Mouse (Mus musculus) limb, embryonic 14.5 days (tissue): ENCODE results near the gene Evc. TPM values are rescaled to one million over a fixed set of nuclear protein-coding genes. Genes with fewer than 3 reads are reported as not detected.

Experiments used
- ATAC-seq: fragments of 200-750 bp; cut with Nextera tagmentation; 2 replicates; pipeline ENCODE4 v1.8.0; 2017; ENCODE audit warnings: low read depth, moderate number of reproducible peaks, moderate TSS enrichment; ENCODE audit not compliant: low FRiP score
- DNase-seq: peaks from one replicate; pipeline ENCODE4 v3.0.0-alpha.2; 2015; ENCODE audit warnings: low spot score
- H3K27ac ChIP-seq: fragments of 300-500 bp; sonication (generic); replicated peaks from 2 replicates; pipeline ENCODE4 v1.5.1; 2014; ENCODE audit warnings: low read depth, mild to moderate bottlenecking, low read length, moderate library complexity, mixed read lengths
- H3K27me3 ChIP-seq: fragments of 300-500 bp; sonication (generic); 2 replicates; pipeline ENCODE4 v1.6.1; 2014; ENCODE audit warnings: low read length, mixed read lengths; ENCODE audit not compliant: control insufficient read depth, insufficient read depth
- H3K36me3 ChIP-seq: fragments of 300-500 bp; sonication (generic); 2 replicates; pipeline ENCODE4 v1.6.1; 2014; ENCODE audit warnings: mild to moderate bottlenecking, low read length, moderate library complexity, mixed read lengths; ENCODE audit not compliant: control insufficient read depth, insufficient read depth
- H3K4me1 ChIP-seq: fragments of 300-500 bp; sonication (generic); 2 replicates; pipeline ENCODE4 v1.6.1; 2014; ENCODE audit warnings: antibody characterized with exemption, low read length, mixed read lengths; ENCODE audit not compliant: control insufficient read depth, insufficient read depth
- H3K4me2 ChIP-seq: fragments of 300-500 bp; sonication (generic); replicated peaks from 2 replicates; pipeline ENCODE4 v1.6.1; 2014; ENCODE audit warnings: low read depth, mild to moderate bottlenecking, low read length, moderate library complexity; ENCODE audit not compliant: severe bottlenecking
- H3K4me3 ChIP-seq: fragments of 300-500 bp; sonication (generic); replicated peaks from 2 replicates; pipeline ENCODE4 v1.5.1; 2014; ENCODE audit warnings: low read length
- H3K9ac ChIP-seq: fragments of 300-500 bp; sonication (generic); 2 replicates; pipeline ENCODE4 v1.6.1; 2014; ENCODE audit warnings: mild to moderate bottlenecking, low read depth, low read length, moderate library complexity; ENCODE audit not compliant: severe bottlenecking
- H3K9me3 ChIP-seq: fragments of 300-500 bp; sonication (generic); 2 replicates; pipeline ENCODE4 v1.6.1; 2016; ENCODE audit warnings: low read length; ENCODE audit not compliant: control insufficient read depth
- POLR2A ChIP-seq: fragments of 200-500 bp; IDR thresholded peaks from 2 replicates; pipeline ENCODE4 v1.8.0; 2012; ENCODE audit warnings: inconsistent platforms, mild to moderate bottlenecking, moderate library complexity, borderline replicate concordance; ENCODE audit not compliant: insufficient read depth, insufficient read length; ENCODE audit errors: extremely low read depth
- WGBS: fragments of 180-500 bp; shearing (Covaris S2); extraction: QIAGEN DNeasy Blood & Tissue Kit; methylation state at CpG from one replicate; pipeline ENCODE4 v1.1.7; 2014; 5-methylcytosine and 5-hydroxymethylcytosine counted together
- polyA plus RNA-seq, 2 experiments: library from polyadenylated mRNA; depleted of rRNA in 1 of 2; stranded (reverse) in 1 of 2; unstranded in 1 of 2; fragments of >200 nt; fragmentation: Nextera tagmentation in 1 of 2; extraction: Ambion mirVana in 1 of 2; gene quantifications; 2 replicates each; pipeline versions ENCODE4 v1.2.1 to v1.2.3; 2012 to 2014

Gene Evc
- polyA plus RNA-seq, 2 experiments, result 23.5 to 69.9 TPM

GRCm38 (mm10) chr5:37330449-37331132, 6.1 kb downstream of the Evc start:
- peaks cover 59% of the 10 kb centered on the region for H3K36me3 ChIP-seq

DNA sequence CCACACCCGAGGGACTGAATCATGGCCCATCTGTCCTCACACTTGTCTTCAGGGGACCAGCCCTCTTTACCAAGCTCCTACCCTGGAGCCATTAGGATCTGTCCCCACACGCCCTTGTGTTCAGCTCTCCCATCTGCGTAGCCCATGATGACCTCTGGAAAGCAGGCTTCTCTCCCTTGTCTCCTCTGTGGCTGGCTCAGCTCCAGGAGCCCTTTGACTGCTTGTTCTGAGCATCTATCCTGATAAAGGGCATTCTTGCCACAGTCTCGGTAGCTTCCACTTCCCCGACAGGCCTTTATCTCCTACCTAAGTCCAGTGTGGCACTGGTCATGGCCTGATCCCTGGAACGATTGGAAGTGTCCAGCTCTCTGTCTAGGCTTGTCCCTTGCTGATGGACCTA, 10.0 kb downstream of the Evc start:
- Histone ChIP-seq H3K27me3 (no peaks in the 10 kb centered on the region), H3K4me2 (no peak overlapping the region), H3K9ac (no peak overlapping the region), H3K4me1 (no peaks in the 10 kb centered on the region), H3K9me3 (no peaks in the 10 kb centered on the region), H3K27ac (no peak overlapping the region), H3K4me3 (no peak overlapping the region), H3K36me3 (peaks cover 80% of the 10 kb centered on the region)
- ATAC-seq (no peak), DNase-seq (no peak)
- WGBS, result 87% methylated on average over 6 of the region's 6 CpGs
- TF ChIP-seq POLR2A, result no peak

More at GRCm38 (mm10) chr5:37330449-37331132, 6.1 kb downstream of the Evc start:
- Histone ChIP-seq H3K4me2 (no peak overlapping the region), H3K9me3 (no peaks in the 10 kb centered on the region), H3K4me3 (no peak overlapping the region), H3K27me3 (no peaks in the 10 kb centered on the region), H3K27ac (no peak overlapping the region), H3K4me1 (peaks cover 7% of the 10 kb centered on the region; the same call in 1 of the 2 replicates), H3K9ac (no peak overlapping the region)
- DNase-seq (no peak), ATAC-seq (no peak)
- TF ChIP-seq POLR2A, result no peak
- 85% methylated on average over 8 of the region's 8 CpGs for WGBS

DNA sequence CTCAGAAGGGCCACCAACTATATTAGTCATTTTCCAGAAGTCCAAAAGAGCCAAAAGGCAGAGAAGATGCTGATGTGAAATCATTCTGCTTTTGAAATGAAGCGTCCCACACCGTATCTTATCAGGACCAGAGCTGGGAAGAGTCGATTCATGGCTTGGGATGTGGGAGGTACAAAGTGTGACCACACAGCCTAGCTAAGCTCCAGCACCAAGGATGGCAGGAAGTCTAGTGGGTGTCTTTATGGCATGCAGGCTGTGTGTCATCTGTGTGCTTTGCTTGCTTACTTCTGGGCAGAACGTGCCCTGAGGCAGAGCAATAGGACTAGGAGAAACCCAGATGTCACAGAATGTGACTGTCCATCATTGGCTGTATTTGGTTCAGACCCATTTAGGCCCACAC, 15.9 kb downstream of the Evc start:
- WGBS, result 93% methylated on average over 4 of the region's 4 CpGs
- no peak for DNase-seq
- H3K36me3 ChIP-seq, result peaks cover 97% of the 10 kb centered on the region

DNA sequence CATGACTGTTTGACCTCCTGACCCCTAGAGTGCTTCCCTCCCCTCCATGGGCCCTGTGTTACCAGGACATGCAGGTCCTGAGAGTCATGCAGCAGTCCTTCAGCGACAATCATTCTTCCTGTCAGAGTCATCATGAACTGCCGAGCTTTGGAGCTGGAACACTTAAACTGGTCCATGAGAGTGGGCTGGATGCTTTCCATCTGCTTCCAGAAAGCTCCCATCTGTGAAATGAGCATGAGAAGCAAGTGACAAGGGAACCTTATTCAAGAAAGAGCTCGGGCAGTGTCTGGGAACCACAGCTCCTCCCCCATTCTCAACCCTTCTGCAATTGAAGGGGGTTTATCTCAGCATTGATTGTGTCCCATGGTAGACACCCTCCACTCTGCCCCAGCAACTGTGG, 16.5 kb downstream of the Evc start:
- ATAC-seq (no peak), DNase-seq (no peak)
- no peak overlapping the region for H3K4me3 ChIP-seq
- WGBS, result 76% methylated on average over 3 of the region's 3 CpGs
- H3K27me3 ChIP-seq, result no peaks in the 10 kb centered on the region
- H3K27ac ChIP-seq, result no peak overlapping the region
- peaks cover 97% of the 10 kb centered on the region for H3K36me3 ChIP-seq
- H3K4me2 ChIP-seq, result no peak overlapping the region
- H3K4me1 ChIP-seq, result no peaks in the 10 kb centered on the region
- H3K9ac ChIP-seq, result no peak overlapping the region
- TF ChIP-seq POLR2A, result no peak
- H3K9me3 ChIP-seq, result peaks cover 2% of the 10 kb centered on the region; the same call in 1 of the 2 replicates

More for the DNA sequence above, 15.9 kb downstream of the Evc start:
- Histone ChIP-seq H3K4me2 (no peak overlapping the region), H3K27ac (no peak overlapping the region), H3K9me3 (no peaks in the 10 kb centered on the region), H3K27me3 (no peaks in the 10 kb centered on the region), H3K4me3 (no peak overlapping the region), H3K4me1 (no peaks in the 10 kb centered on the region), H3K9ac (no peak overlapping the region)
- TF ChIP-seq POLR2A, result no peak
- no peak for ATAC-seq

- 78% methylated on average over 6 of the region's 6 CpGs for WGBS
- peaks cover 97% of the 10 kb centered on the region for H3K36me3 ChIP-seq
- ATAC-seq, result no peak
Measured at GRCm38 (mm10) chr5:37318715-37319114, 18.0 kb downstream of the Evc start.

More at GRCm38 (mm10) chr5:37318715-37319114, 18.0 kb downstream of the Evc start:
- H3K4me2 ChIP-seq, result no peak overlapping the region
- no peaks in the 10 kb centered on the region for H3K4me1 ChIP-seq
- no peak overlapping the region for H3K4me3 ChIP-seq
- H3K27me3 ChIP-seq, result no peaks in the 10 kb centered on the region
- no peak for DNase-seq
- H3K9ac ChIP-seq, result no peak overlapping the region
- H3K9me3 ChIP-seq, result peaks cover 8% of the 10 kb centered on the region; the same call in 1 of the 2 replicates
- no peak overlapping the region for H3K27ac ChIP-seq
- TF ChIP-seq POLR2A, result no peak
